Mouse (Mus musculus): ENCODE data around the gene Parp3. TPM values are rescaled to one million over a fixed set of nuclear protein-coding genes. Genes with fewer than 3 reads are reported as not detected.
A peak's percentile ranks its signal among the peaks of the same experiment; 100 is the strongest.

Gene Parp3
- polyA plus RNA-seq, 1 experiment from 2014 or later: 6.4 TPM

GRCm38 (mm10) chr9:106461641-106462429, 14.9 kb downstream of the Parp3 start:
- Histone ChIP-seq H3K27ac (no peak overlapping the region), H3K9me3 (replicated peaks; ENCODE audit: low read length) (no peaks in the 10 kb centered on the region), H3K4me2 (ENCODE audit: low read length) (no peak overlapping the region), H3K9ac (ENCODE audit: low read depth, low read length) (no peak overlapping the region), H3K4me3 (replicated peaks; ENCODE audit: low read depth, low read length) (no peak overlapping the region), H3K4me1 (replicated peaks; ENCODE audit: insufficient read depth, low read length) (peaks cover 19% of the 10 kb centered on the region), H3K27me3 (ENCODE audit: insufficient read depth, low read length) (no peaks in the 10 kb centered on the region), H3K36me3 (ENCODE audit: insufficient read depth, low read length) (peaks cover 13% of the 10 kb centered on the region)
- DNase-seq (ENCODE audit: low spot score) (no peak), ATAC-seq (replicated peaks; ENCODE audit: low FRiP score, low read depth) (no peak)
- WGBS: 82% methylated on average over 16 of the region's 16 CpGs
- no peak for TF ChIP-seq CTCF (IDR thresholded peaks at IDR 0.05; ENCODE audit: low read depth)

GRCm38 (mm10) chr9:106461026-106461415, 15.7 kb downstream of the Parp3 start:
- no peak overlapping the region for H3K27ac ChIP-seq
- DNase-seq (ENCODE audit: low spot score) (no peak), ATAC-seq (replicated peaks; ENCODE audit: low FRiP score, low read depth) (no peak)
- H3K4me3 ChIP-seq (replicated peaks; ENCODE audit: low read depth, low read length): no peak overlapping the region
- H3K27me3 ChIP-seq (ENCODE audit: insufficient read depth, low read length): no peaks in the 10 kb centered on the region
- no peak for TF ChIP-seq CTCF (IDR thresholded peaks at IDR 0.05; ENCODE audit: low read depth)
- no peaks in the 10 kb centered on the region for H3K9me3 ChIP-seq (replicated peaks; ENCODE audit: low read length)
- H3K9ac ChIP-seq (ENCODE audit: low read depth, low read length): no peak overlapping the region
- H3K4me1 ChIP-seq (replicated peaks; ENCODE audit: insufficient read depth, low read length): peaks cover 27% of the 10 kb centered on the region
- H3K36me3 ChIP-seq (ENCODE audit: insufficient read depth, low read length): peaks cover 13% of the 10 kb centered on the region
- WGBS: 66% methylated on average over 9 of the region's 9 CpGs
- no peak overlapping the region for H3K4me2 ChIP-seq (ENCODE audit: low read length)

DNA sequence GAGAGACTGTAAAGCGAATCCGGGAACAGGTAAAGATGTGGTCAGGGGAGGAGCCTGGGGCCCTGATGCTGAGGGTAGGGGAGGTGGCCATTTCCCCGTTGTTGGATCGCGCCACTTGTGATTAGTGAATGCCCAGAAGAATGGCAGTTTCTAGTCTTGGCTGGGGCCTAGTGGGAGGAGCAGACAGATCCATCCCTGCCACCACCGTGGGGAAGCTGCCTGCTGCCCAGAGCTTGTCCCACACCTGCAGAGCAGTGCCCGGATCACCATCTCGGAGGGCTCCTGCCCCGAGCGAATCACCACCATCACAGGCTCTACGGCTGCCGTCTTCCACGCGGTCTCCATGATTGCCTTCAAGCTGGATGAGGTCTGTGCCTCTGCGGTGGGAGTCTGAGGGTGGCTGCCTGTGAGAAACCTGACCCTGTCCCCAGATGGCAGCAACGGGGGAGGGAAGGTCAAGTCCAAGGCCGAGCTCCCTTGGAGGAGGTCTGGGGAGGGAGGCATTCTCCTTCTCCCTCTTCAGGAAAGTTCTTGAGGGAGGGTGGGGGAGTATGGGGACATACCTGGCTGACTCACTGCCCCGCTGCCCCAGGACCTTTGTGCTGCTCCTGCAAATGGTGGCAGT, 16.2 kb downstream of the Parp3 start:
- Histone ChIP-seq H3K36me3 (ENCODE audit: insufficient read depth, low read length) (peaks cover 13% of the 10 kb centered on the region), H3K9me3 (replicated peaks; ENCODE audit: low read length) (no peaks in the 10 kb centered on the region), H3K4me1 (replicated peaks; ENCODE audit: insufficient read depth, low read length) (peaks cover 24% of the 10 kb centered on the region), H3K4me2 (ENCODE audit: low read length) (no peak overlapping the region), H3K9ac (ENCODE audit: low read depth, low read length) (no peak overlapping the region), H3K4me3 (replicated peaks; ENCODE audit: low read depth, low read length) (no peak overlapping the region), H3K27me3 (ENCODE audit: insufficient read depth, low read length) (no peaks in the 10 kb centered on the region), H3K27ac (no peak overlapping the region; the same call in 1 of the 2 replicates)
- DNase-seq (ENCODE audit: low spot score) (peak; percentile 66), ATAC-seq (replicated peaks; ENCODE audit: low FRiP score, low read depth) (no peak; the same call in 1 of the 2 replicates)
- TF ChIP-seq CTCF (IDR thresholded peaks at IDR 0.05; ENCODE audit: low read depth): no peak
- 44% methylated on average over 18 of the region's 18 CpGs for whole genome bisulfite sequencing

DNA sequence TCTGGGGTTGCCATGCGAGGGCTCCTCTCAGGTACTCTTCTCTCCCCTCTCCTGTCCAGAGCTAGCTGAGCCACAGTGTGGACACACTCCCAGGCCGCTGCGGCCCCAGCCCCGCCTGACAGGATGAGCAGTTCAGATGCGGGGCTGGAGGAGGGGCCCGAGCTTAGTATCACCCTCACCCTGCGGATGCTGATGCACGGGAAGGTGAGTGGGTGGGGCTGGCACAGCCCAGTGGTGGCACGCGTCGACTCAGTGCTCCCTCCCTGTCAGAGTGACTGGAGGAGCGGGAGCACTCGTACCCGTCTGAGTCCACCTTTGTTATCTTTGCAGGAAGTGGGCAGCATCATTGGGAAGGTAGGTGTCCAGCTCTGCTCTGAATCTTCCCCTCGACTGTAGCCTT, 16.8 kb downstream of the Parp3 start:
- H3K4me1 ChIP-seq (replicated peaks; ENCODE audit: insufficient read depth, low read length): peaks cover 20% of the 10 kb centered on the region
- no peak overlapping the region for H3K27ac ChIP-seq
- H3K9ac ChIP-seq (ENCODE audit: low read depth, low read length): no peak overlapping the region
- no peaks in the 10 kb centered on the region for H3K27me3 ChIP-seq (ENCODE audit: insufficient read depth, low read length)
- H3K4me2 ChIP-seq (ENCODE audit: low read length): no peak overlapping the region
- no peak for DNase-seq (ENCODE audit: low spot score)
- H3K9me3 ChIP-seq (replicated peaks; ENCODE audit: low read length): no peaks in the 10 kb centered on the region
- no peak overlapping the region for H3K4me3 ChIP-seq (replicated peaks; ENCODE audit: low read depth, low read length)
- no peak for TF ChIP-seq CTCF (IDR thresholded peaks at IDR 0.05; ENCODE audit: low read depth)
- 40% methylated on average over 15 of the region's 15 CpGs for WGBS
- H3K36me3 ChIP-seq (ENCODE audit: insufficient read depth, low read length): peaks cover 13% of the 10 kb centered on the region
- ATAC-seq (replicated peaks; ENCODE audit: low FRiP score, low read depth): no peak

GRCm38 (mm10) chr9:106457920-106458319, 18.8 kb downstream of the Parp3 start:
- no peak for ATAC-seq (replicated peaks; ENCODE audit: low FRiP score, low read depth)
- Histone ChIP-seq H3K4me2 (ENCODE audit: low read length) (no peak overlapping the region), H3K9ac (ENCODE audit: low read depth, low read length) (no peak overlapping the region), H3K36me3 (ENCODE audit: insufficient read depth, low read length) (peaks cover 5% of the 10 kb centered on the region), H3K9me3 (replicated peaks; ENCODE audit: low read length) (no peaks in the 10 kb centered on the region), H3K4me1 (replicated peaks; ENCODE audit: insufficient read depth, low read length) (peaks cover 32% of the 10 kb centered on the region), H3K27ac (no peak overlapping the region), H3K4me3 (replicated peaks; ENCODE audit: low read depth, low read length) (no peak overlapping the region), H3K27me3 (ENCODE audit: insufficient read depth, low read length) (no peaks in the 10 kb centered on the region)
- TF ChIP-seq CTCF (IDR thresholded peaks at IDR 0.05; ENCODE audit: low read depth): no peak
- 75% methylated on average over 5 of the region's 5 CpGs for WGBS
- no peak for DNase-seq (ENCODE audit: low spot score)

DNA sequence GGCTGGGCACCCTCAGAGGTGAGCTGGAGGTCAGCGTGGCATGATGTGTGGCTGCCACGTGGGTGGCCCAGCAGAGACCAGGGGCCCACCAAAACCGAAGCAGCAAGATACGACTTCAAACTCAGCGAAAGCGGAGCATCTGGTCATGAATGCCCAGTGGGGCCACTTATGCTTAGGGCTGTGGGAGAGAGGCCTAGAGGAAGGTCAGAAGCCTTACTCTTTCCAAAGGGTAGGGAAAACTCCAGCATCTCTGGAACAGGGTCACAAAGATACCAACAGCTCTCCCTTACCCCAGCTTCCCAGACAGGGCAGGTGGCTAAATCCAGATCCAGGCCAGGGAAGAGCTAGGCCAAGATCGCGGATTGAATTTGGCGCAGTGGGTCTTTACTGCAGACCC, 19.6 kb downstream of the Parp3 start:
- Histone ChIP-seq H3K4me1 (replicated peaks; ENCODE audit: insufficient read depth, low read length) (peaks cover 38% of the 10 kb centered on the region), H3K4me3 (replicated peaks; ENCODE audit: low read depth, low read length) (no peak overlapping the region), H3K9ac (ENCODE audit: low read depth, low read length) (0 out of 2 replicates have a peak overlapping the region, but pooled peaks have one; percentile 31), H3K36me3 (ENCODE audit: insufficient read depth, low read length) (0 out of 2 replicates have a peak, but pooled peaks cover 4% of the 10 kb centered on the region), H3K27ac (peak overlapping the region; percentile 21; the same call in 1 of the 2 replicates), H3K9me3 (replicated peaks; ENCODE audit: low read length) (no peaks in the 10 kb centered on the region), H3K27me3 (ENCODE audit: insufficient read depth, low read length) (no peaks in the 10 kb centered on the region), H3K4me2 (ENCODE audit: low read length) (peak overlapping the region; percentile 90; the same call in 1 of the 2 replicates)
- no peak for DNase-seq (ENCODE audit: low spot score)
- no peak for TF ChIP-seq CTCF (IDR thresholded peaks at IDR 0.05; ENCODE audit: low read depth)
- 48% methylated on average over 9 of the region's 9 CpGs for WGBS
- no peak for ATAC-seq (replicated peaks; ENCODE audit: low FRiP score, low read depth)
